Mouse (Mus musculus) myocyte (in vitro differentiated cells): ENCODE measurements around the gene Nrn1l.

Experiments used
- E2F4 ChIP-seq: IDR thresholded peaks from one replicate; pipeline ENCODE4 v1.6.1; 2011; ENCODE audit warnings: mild to moderate bottlenecking, control low read depth, moderate library complexity; ENCODE audit not compliant: insufficient read depth
- MAX ChIP-seq: IDR thresholded peaks from one replicate; pipeline ENCODE4 v1.6.1; 2011; ENCODE audit warnings: low read depth, mild to moderate bottlenecking, control low read depth
- MYOD1 ChIP-seq, 3 experiments: IDR thresholded peaks; one replicate each; pipeline ENCODE4 v1.6.1; 2011; ENCODE audit warnings: control low read depth in 2 of 3, low read depth in 2 of 3, mild to moderate bottlenecking in 2 of 3, moderate library complexity in 1 of 3; ENCODE audit not compliant: insufficient read length in 2 of 3, control insufficient read depth in 1 of 3
- MYOG ChIP-seq, 3 experiments: IDR thresholded peaks; one replicate each; pipeline ENCODE4 v1.6.1; 2011; ENCODE audit warnings: control low read depth in 2 of 3, low read depth in 2 of 3, mild to moderate bottlenecking in 2 of 3; ENCODE audit not compliant: insufficient read length in 2 of 3, control insufficient read depth in 1 of 3, insufficient read depth in 1 of 3
- POLR2A ChIP-seq: IDR thresholded peaks from one replicate; pipeline ENCODE4 v1.6.1; 2011; ENCODE audit warnings: low read depth, mild to moderate bottlenecking, control low read depth, moderate library complexity; ENCODE audit not compliant: insufficient read length
- POLR2AphosphoS2 ChIP-seq: IDR thresholded peaks from one replicate; pipeline ENCODE4 v1.6.1; 2011; ENCODE audit warnings: low read depth, control low read depth; ENCODE audit not compliant: insufficient read length
- SRF ChIP-seq: IDR thresholded peaks from one replicate; pipeline ENCODE4 v1.6.1; 2011; ENCODE audit warnings: low read depth; ENCODE audit not compliant: control insufficient read depth, insufficient read length
- TCF12 ChIP-seq: IDR thresholded peaks from one replicate; pipeline ENCODE4 v1.6.1; 2011; ENCODE audit warnings: mild to moderate bottlenecking, control low read depth; ENCODE audit not compliant: poor library complexity, insufficient read depth, severe bottlenecking
- TCF3 ChIP-seq: IDR thresholded peaks from one replicate; pipeline ENCODE4 v1.6.1; 2011; ENCODE audit warnings: low read depth, control low read depth; ENCODE audit not compliant: insufficient read length
- USF1 ChIP-seq: IDR thresholded peaks from one replicate; pipeline ENCODE4 v1.6.1; 2011; ENCODE audit warnings: low read depth, mild to moderate bottlenecking, control low read depth, moderate library complexity

DNA sequence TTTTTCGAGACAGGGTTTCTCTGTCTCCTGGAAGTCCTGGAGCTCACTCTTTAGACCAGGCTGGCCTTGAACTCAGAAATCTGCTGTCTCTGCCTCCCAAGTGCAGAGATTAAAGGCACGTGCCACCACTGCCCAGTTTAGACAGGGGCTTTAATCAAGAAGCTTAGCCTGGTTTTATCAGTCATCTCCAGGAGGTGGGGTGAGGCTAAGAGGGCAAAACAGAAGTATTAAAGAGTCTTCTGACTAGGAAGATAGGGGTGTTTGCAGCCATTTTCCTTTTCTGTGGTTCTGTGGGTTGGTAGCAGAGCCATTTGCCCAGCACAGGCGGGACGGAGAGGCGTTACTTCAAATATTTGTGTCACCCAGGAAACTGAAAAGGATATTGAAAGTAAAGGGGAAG is 34.1 kb upstream of the Nrn1l start:
- TF ChIP-seq POLR2AphosphoS2 = no peak
- TF ChIP-seq POLR2A = no peak
- no peak for TF ChIP-seq TCF12
- TF ChIP-seq USF1 = no peak
- TF ChIP-seq MYOD1 (IDR thresholded peaks at IDR 0.05; ENCODE audit: control insufficient read depth in 1 of 3, insufficient read length in 2 of 3, low read depth in 2 of 3) = no peak
- TF ChIP-seq MYOG (IDR thresholded peaks at IDR 0.05; ENCODE audit: control insufficient read depth in 1 of 3, insufficient read depth in 1 of 3, insufficient read length in 2 of 3, low read depth in 2 of 3) = no peak
- TF ChIP-seq E2F4 = no peak
- TF ChIP-seq SRF = no peak
- no peak for TF ChIP-seq MAX
- no peak for TF ChIP-seq TCF3
